Comparison of ENCODE assay signal across 20 mouse cellular contexts in the genomic region with DNA sequence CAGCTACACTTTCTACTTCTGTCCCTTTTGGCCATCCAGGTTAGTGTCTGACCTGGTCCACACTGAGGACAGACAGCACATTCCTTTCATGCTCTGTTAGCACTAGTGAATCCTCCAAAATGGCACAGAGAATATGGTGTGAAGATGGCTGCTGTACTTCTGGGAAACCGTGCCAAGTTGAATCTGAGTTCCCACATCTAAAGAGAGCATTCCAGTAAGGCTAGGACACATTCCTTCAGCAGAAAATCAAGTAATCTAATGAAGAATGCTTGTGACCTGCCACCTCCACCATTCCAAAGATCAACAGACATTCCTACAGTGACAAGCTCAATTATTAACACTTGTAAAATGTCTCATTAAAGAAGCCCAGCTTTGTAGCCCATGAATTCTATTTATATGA.
DNase-seq lines count a peak whose midpoint lies in the region; ATAC-seq and TF ChIP-seq lines count a peak whose summit lies in the region.
"Had no signal": no experiment of that assay in that cellular context is flagged by ENCODE, and none has a peak within 500 bp of the region (broad histone marks: within the 10 kb centered on the region; RNA-seq: fewer than 3 reads in every experiment).

No protein-coding gene starts in this region.

- no peak overlapping the region for H3K9ac ChIP-seq in kidney, embryonic 15.5 days
- H3K9ac ChIP-seq: forebrain, postnatal 0 days; hindbrain, embryonic 12.5 days; hindbrain, embryonic 15.5 days had no signal

- peak; percentile 26 to 52 for DNase-seq in kidney, adult 8-10 months
- DNase-seq in Muller cell, postnatal 12 days (ENCODE audit: inconsistent ontology term), result peak; percentile 93
- no peak for DNase-seq in Patski (ENCODE audit: low read depth, low spot score)
- DNase-seq in kidney, postnatal 36 days, result peak; percentile 8 to 31
- DNase-seq in spleen, postnatal 14 days (ENCODE audit: low spot score in 2 of 2), result no peak
- DNase-seq: adrenal gland, postnatal 10 days; adrenal gland, postnatal 36 days; cerebellum, adult 18-20 months; cerebellum, adult 9-10 months; cerebellum, postnatal 14 days; forebrain, postnatal 0 days; gastrocnemius, adult 2 months; gastrocnemius, postnatal 14 days; heart, adult 11 months had no signal

- no peak overlapping the region for H3K4me2 ChIP-seq in kidney, embryonic 15.5 days
- H3K4me2 ChIP-seq: heart, embryonic 11.5 days; hindbrain, embryonic 12.5 days; hindbrain, embryonic 15.5 days had no signal

- no peaks in the 10 kb centered on the region for H3K36me3 ChIP-seq in kidney, embryonic 15.5 days
- H3K36me3 ChIP-seq: hindbrain, embryonic 12.5 days; hindbrain, embryonic 15.5 days had no signal

- no peak for ATAC-seq in kidney, embryonic 15.5 days (replicated peaks; ENCODE audit: low FRiP score)
- ATAC-seq in Patski, result peak; percentile 60
- ATAC-seq: CD4-positive, CD25-positive, alpha-beta regulatory T cell, adult 4 months; forebrain, embryonic 14.5 days; forebrain, postnatal 0 days had no signal

- H3K27me3 ChIP-seq in kidney, embryonic 15.5 days, result no peaks in the 10 kb centered on the region
- no peaks in the 10 kb centered on the region for H3K27me3 ChIP-seq in Patski
- H3K27me3 ChIP-seq: hindbrain, embryonic 12.5 days; hindbrain, embryonic 15.5 days had no signal

- in situ Hi-C loops in Patski (cut with MboI; ENCODE audit: low pct_unique_long_range_greater_than_20kb), result no loop called here

- H3K4me1 ChIP-seq in kidney, embryonic 15.5 days, result no peaks in the 10 kb centered on the region
- H3K4me1 ChIP-seq: hindbrain, embryonic 12.5 days; hindbrain, embryonic 15.5 days had no signal

- no peaks in the 10 kb centered on the region for H3K9me3 ChIP-seq in kidney, embryonic 15.5 days (replicated peaks)
- H3K9me3 ChIP-seq: hindbrain, embryonic 12.5 days; hindbrain, embryonic 15.5 days had no signal

- H3K27ac ChIP-seq in kidney, embryonic 15.5 days, result no peak overlapping the region
- H3K27ac ChIP-seq: gastrocnemius, adult 2 months; hindbrain, embryonic 12.5 days; hindbrain, embryonic 15.5 days had no signal

- no peak for TF ChIP-seq CTCF in Patski (IDR thresholded peaks at IDR 0.05)

- WGBS in kidney, embryonic 15.5 days, result 73% methylated on average over 1 of the region's 1 CpGs

- POLR2A ChIA-PET in Patski (lab: Charles Lee), result no interaction called here

- H3K4me3 ChIP-seq in kidney, embryonic 15.5 days (replicated peaks), result no peak overlapping the region
- H3K4me3 ChIP-seq: gastrocnemius, adult 2 months; hindbrain, embryonic 12.5 days; hindbrain, embryonic 15.5 days had no signal

- CTCF ChIA-PET in Patski (lab: Charles Lee), result no interaction called here

Comparison
In these comparisons a context has a peak if more than half of its experiments do, and no peak if none do; other contexts are left out.
1. DNase-seq: peak in kidney, adult 8-10 months (2 of 2), Muller cell, postnatal 12 days (single experiment) and kidney, postnatal 36 days (2 of 2); none in Patski (single experiment) and spleen, postnatal 14 days (0 of 2).